ENCODE assay signal across 19 mouse cellular contexts in genomic region chr4:57780403-57780802, GRCm38 (mm10).
A peak's percentile ranks its signal among the peaks of the same experiment; 100 is the strongest.
DNase-seq lines count a peak whose midpoint lies in the region; ATAC-seq and TF ChIP-seq lines count a peak whose summit lies in the region.
"Had no signal": no experiment of that assay in that cellular context is flagged by ENCODE, and none has a peak within 500 bp of the region (broad histone marks: within the 10 kb centered on the region; RNA-seq: fewer than 3 reads in every experiment).

No protein-coding gene starts in this region.

- in situ Hi-C loops in CH12.LX (cut with MboI; ENCODE audit: low pct_ligation_motif_present, low pct_unique_long_range_greater_than_20kb, low sequenced_read_pairs), result no loop called here
- in situ Hi-C loops in ES-E14 (cut with MboI; ENCODE audit: low sequenced_read_pairs in 2 of 2, unreplicated experiment in 2 of 2), result no loop called here

- TF ChIP-seq POLR2A in CH12.LX (IDR thresholded peaks at IDR 0.05; ENCODE audit: low read depth, low read length), result no peak

- H3K4me2 ChIP-seq in heart, embryonic 16.5 days (ENCODE audit: low read depth, low read length), result no peak overlapping the region
- H3K4me2 ChIP-seq in CH12.LX (ENCODE audit: insufficient read depth, low read depth, poor library complexity, severe bottlenecking), result 0 out of 2 replicates have a peak overlapping the region, but pooled peaks have one; percentile 12

- H3K9me3 ChIP-seq in heart, embryonic 16.5 days (replicated peaks; ENCODE audit: control insufficient read depth, low read length), result no peaks in the 10 kb centered on the region
- H3K9me3 ChIP-seq in CH12.LX (replicated peaks; ENCODE audit: low read length), result no peaks in the 10 kb centered on the region
- no peaks in the 10 kb centered on the region for H3K9me3 ChIP-seq in ES-E14 (ENCODE audit: control insufficient read depth, insufficient read depth, low read depth, low read length)
- no peaks in the 10 kb centered on the region for H3K9me3 ChIP-seq in limb, embryonic 10.5 days (replicated peaks)
- H3K9me3 ChIP-seq: limb, embryonic 15.5 days had no signal

- whole genome bisulfite sequencing in heart, embryonic 16.5 days, result 29% methylated on average over 4 of the region's 4 CpGs
- WGBS in limb, embryonic 10.5 days, result 25% methylated on average over 4 of the region's 4 CpGs

- peaks cover 34% of the 10 kb centered on the region for H3K4me1 ChIP-seq in heart, embryonic 16.5 days (ENCODE audit: control insufficient read depth, insufficient read depth, low read length)
- peaks cover 4 to 16% of the 10 kb centered on the region in 2 experiments for H3K4me1 ChIP-seq in CH12.LX (ENCODE audit: control insufficient read depth in 1 of 2, insufficient read depth in 2 of 2)
- peaks cover 0 to 3% of the 10 kb centered on the region in 2 experiments; a peak in 1 of 4 replicates for H3K4me1 ChIP-seq in ES-E14 (ENCODE audit: control insufficient read depth in 2 of 2, insufficient read depth in 2 of 2, low read length in 2 of 2, poor library complexity in 1 of 2)
- H3K4me1 ChIP-seq in limb, embryonic 10.5 days, result peaks cover 37% of the 10 kb centered on the region

- TF ChIP-seq CTCF in CH12.LX (conservative IDR thresholded peaks at IDR 0.05 in 1 of 2, IDR thresholded peaks at IDR 0.05 in 1 of 2; ENCODE audit: low read depth in 2 of 2, low read length in 2 of 2), result no peak

- TF ChIP-seq EP300 in CH12.LX (IDR thresholded peaks at IDR 0.05; ENCODE audit: low read length), result no peak

- H3K27me3 ChIP-seq in heart, embryonic 16.5 days (ENCODE audit: control insufficient read depth, insufficient read depth, low read length), result no peaks in the 10 kb centered on the region
- H3K27me3 ChIP-seq in CH12.LX (replicated peaks), result no peaks in the 10 kb centered on the region
- peaks cover 29% of the 10 kb centered on the region for H3K27me3 ChIP-seq in limb, embryonic 10.5 days (ENCODE audit: low read depth, poor library complexity, severe bottlenecking)

- no peaks in the 10 kb centered on the region for H3K36me3 ChIP-seq in heart, embryonic 16.5 days (ENCODE audit: control insufficient read depth, insufficient read depth)
- H3K36me3 ChIP-seq in CH12.LX (replicated peaks in 1 of 2; ENCODE audit: control insufficient read depth in 1 of 2, insufficient read depth in 1 of 2, low read length in 1 of 2), result no peaks in the 10 kb centered on the region
- no peaks in the 10 kb centered on the region for H3K36me3 ChIP-seq in ES-E14 (ENCODE audit: control insufficient read depth, insufficient read depth, low read length, poor library complexity, severe bottlenecking)
- H3K36me3 ChIP-seq in limb, embryonic 10.5 days, result no peaks in the 10 kb centered on the region
- H3K36me3 ChIP-seq: limb, embryonic 15.5 days had no signal

- no peaks in the 10 kb centered on the region for H3K79me2 ChIP-seq in CH12.LX (replicated peaks; ENCODE audit: control insufficient read depth, extremely low read depth, insufficient read depth, poor library complexity, severe bottlenecking)

- ATAC-seq in heart, embryonic 16.5 days (replicated peaks; ENCODE audit: extremely low read depth, insufficient read depth, low FRiP score), result no peak

- DNase-seq in heart, adult 9 months (ENCODE audit: low spot score in 2 of 2), result no peak
- DNase-seq in CH12.LX (ENCODE audit: extremely low read depth) (no peak), ES-E14 (ENCODE audit: low read depth, low spot score) (no peak)
- no peak for DNase-seq in limb, embryonic 10.5 days (ENCODE audit: low spot score)
- no peak for DNase-seq in adrenal gland, postnatal 4 days (ENCODE audit: low spot score in 2 of 2)
- DNase-seq in retina, embryonic 14.5 days (ENCODE audit: low spot score), result no peak
- DNase-seq in urinary bladder, postnatal 36 days (ENCODE audit: low spot score in 2 of 2), result no peak
- DNase-seq: adrenal gland, postnatal 10 days; cerebellum, adult 8-10 months; gastrocnemius, postnatal 25 days; heart, postnatal 10 days; kidney, adult 8-10 months; lung, adult 18-20 months; thymus, postnatal 14 days had no signal

- H3K4me3 ChIP-seq in heart, embryonic 16.5 days (ENCODE audit: low read length), result no peak overlapping the region
- H3K4me3 ChIP-seq in CH12.LX (replicated peaks in 1 of 3; ENCODE audit: low read depth in 2 of 3, low read length in 2 of 3, poor library complexity in 1 of 3), result no peak overlapping the region
- H3K4me3 ChIP-seq in ES-E14 (ENCODE audit: insufficient read depth in 1 of 2, low read depth in 1 of 2, low read length in 2 of 2, poor library complexity in 1 of 2, severe bottlenecking in 1 of 2), result peak overlapping the region; percentile 20 to 33; a peak in 2 of 4 replicates
- H3K4me3 ChIP-seq in limb, embryonic 10.5 days, result peak overlapping the region; percentile 33
- H3K4me3 ChIP-seq: limb, embryonic 15.5 days; myocyte had no signal

- H3K9ac ChIP-seq in heart, embryonic 16.5 days (ENCODE audit: low read length), result no peak overlapping the region
- H3K9ac ChIP-seq in CH12.LX (ENCODE audit: insufficient read depth, low read depth), result no peak overlapping the region
- H3K9ac ChIP-seq in ES-E14 (ENCODE audit: insufficient read depth, low read depth, low read length, poor library complexity, severe bottlenecking), result no peak overlapping the region
- H3K9ac ChIP-seq: limb, embryonic 15.5 days had no signal

- dilution Hi-C loops in CH12.LX (cut with MboI; ENCODE audit: extremely low pct_ligation_motif_present, extremely low pct_unique_long_range_greater_than_20kb, low sequenced_read_pairs), result no loop called here

- peak overlapping the region; percentile 20; the same call in 1 of the 2 replicates for H3K27ac ChIP-seq in heart, embryonic 16.5 days (ENCODE audit: low read length)
- no peak overlapping the region for H3K27ac ChIP-seq in CH12.LX (ENCODE audit: insufficient read depth, low read depth)
- H3K27ac ChIP-seq in ES-E14 (ENCODE audit: insufficient read depth, low read depth, low read length, poor library complexity, severe bottlenecking), result peak overlapping the region; percentile 84; the same call in 1 of the 2 replicates
- peak overlapping the region; percentile 66 for H3K27ac ChIP-seq in limb, embryonic 10.5 days
- H3K27ac ChIP-seq: limb, embryonic 15.5 days; macrophage; stomach, postnatal 0 days had no signal

- TF ChIP-seq RAD21 in CH12.LX (IDR thresholded peaks at IDR 0.05; ENCODE audit: low read depth, low read length), result no peak

TF ChIP-seq in CH12.LX, 34 proteins besides CTCF, POLR2A, EP300 and RAD21:
- TF ChIP-seq JUN (IDR thresholded peaks at IDR 0.05; ENCODE audit: insufficient read depth, low read depth, low read length) (no peak), MAZ (IDR thresholded peaks at IDR 0.05; ENCODE audit: low read depth, low read length) (no peak), IRF4 (IDR thresholded peaks at IDR 0.05; ENCODE audit: low read depth, low read length) (no peak), CHD1 (IDR thresholded peaks at IDR 0.05; ENCODE audit: low read depth, low read length) (no peak), MAX (IDR thresholded peaks at IDR 0.05; ENCODE audit: low read length) (no peak), POLR2AphosphoS2 (IDR thresholded peaks at IDR 0.05; ENCODE audit: low read depth, low read length) (no peak), SIN3A (IDR thresholded peaks at IDR 0.05; ENCODE audit: low read length) (no peak), UBTF (IDR thresholded peaks at IDR 0.05; ENCODE audit: low read depth, low read length) (no peak)

TF ChIP-seq in ES-E14, 5 proteins besides CTCF, POLR2A, EP300 and RAD21:
- TF ChIP-seq CHD2 (IDR thresholded peaks at IDR 0.05; ENCODE audit: low read depth, low read length) (no peak), ZNF384 (IDR thresholded peaks at IDR 0.05; ENCODE audit: low read depth, low read length) (no peak), MAFK (IDR thresholded peaks at IDR 0.05; ENCODE audit: insufficient read depth, low read depth, low read length) (no peak), HCFC1 (IDR thresholded peaks at IDR 0.05; ENCODE audit: borderline replicate concordance, insufficient read depth, low read length) (no peak), ZC3H11A (IDR thresholded peaks at IDR 0.05; ENCODE audit: borderline replicate concordance, low read depth, low read length) (no peak)
TF ChIP-seq in ES-E14: peak in this region for 0.

Comparison
In these comparisons a context has a peak if more than half of its experiments do, and no peak if none do; other contexts are left out.
1. H3K4me3 ChIP-seq: peak in ES-E14 (2 of 2) and limb, embryonic 10.5 days (single experiment); none in heart, embryonic 16.5 days (single experiment) and CH12.LX (0 of 3).